Mouse (Mus musculus): ENCODE measurements around the gene Pabpc4.

DNA sequence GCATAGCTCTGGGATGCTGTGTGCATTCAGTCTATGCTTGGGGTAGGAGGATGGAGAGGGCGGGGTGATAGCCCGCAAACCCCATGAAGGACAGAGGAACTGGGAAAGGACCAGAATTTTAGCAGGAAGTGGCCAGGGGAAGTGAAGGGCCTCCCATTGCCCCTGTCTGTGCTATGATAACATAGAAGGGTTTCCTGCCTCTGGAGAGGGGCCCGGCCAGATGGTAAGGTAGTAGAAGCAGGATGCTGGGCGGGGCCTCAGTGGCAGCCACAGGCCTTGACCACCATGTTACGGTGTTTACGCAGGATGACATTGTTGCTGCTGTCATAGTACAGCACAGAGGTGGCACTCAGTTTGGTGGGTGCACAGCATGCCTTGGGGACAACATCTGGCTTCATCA, 50.9 kb downstream of the Pabpc4 start:
- no peak for TF ChIP-seq POLR2A (IDR thresholded peaks at IDR 0.05; ENCODE audit: borderline replicate concordance, extremely low read depth, low read depth, low read length)
- TF ChIP-seq CTCF (IDR thresholded peaks at IDR 0.05; ENCODE audit: insufficient read depth, low read length), result no peak
